Mouse (Mus musculus) myocyte (in vitro differentiated cells): ENCODE measurements around the gene Tbc1d30. TPM values are rescaled to one million over a fixed set of nuclear protein-coding genes. Genes with fewer than 3 reads are reported as not detected.

Source experiments
- H3K27me3 ChIP-seq: one replicate; pipeline ENCODE4 v1.6.1; 2011; ENCODE audit not compliant: control insufficient read depth, insufficient read depth, insufficient read length
- H3K36me3 ChIP-seq: one replicate; pipeline ENCODE4 v1.6.1; 2011; ENCODE audit not compliant: control insufficient read depth, insufficient read depth
- H3K4me2 ChIP-seq: one replicate; pipeline ENCODE4 v1.6.1; 2011; ENCODE audit warnings: low read depth, control low read depth
- H3K4me3 ChIP-seq: one replicate; pipeline ENCODE4 v1.5.1; 2011; ENCODE audit warnings: mild to moderate bottlenecking, control low read depth, moderate library complexity
- H3K79me2 ChIP-seq: one replicate; pipeline ENCODE4 v1.6.1; 2011; ENCODE audit not compliant: control insufficient read depth, insufficient read depth
- H3ac ChIP-seq: one replicate; pipeline ENCODE4 v1.6.1; 2011; ENCODE audit not compliant: control insufficient read depth, insufficient read length
- CEBPB ChIP-seq: IDR thresholded peaks from 2 replicates; pipeline ENCODE4 v1.6.1; 2011; ENCODE audit warnings: mild to moderate bottlenecking, moderate library complexity; ENCODE audit not compliant: poor library complexity, insufficient read depth, severe bottlenecking
- E2F4 ChIP-seq: IDR thresholded peaks from one replicate; pipeline ENCODE4 v1.6.1; 2011; ENCODE audit warnings: mild to moderate bottlenecking, control low read depth, moderate library complexity; ENCODE audit not compliant: insufficient read depth
- MAX ChIP-seq: IDR thresholded peaks from one replicate; pipeline ENCODE4 v1.6.1; 2011; ENCODE audit warnings: low read depth, mild to moderate bottlenecking, control low read depth
- MYOD1 ChIP-seq, 3 experiments: IDR thresholded peaks; one replicate each; pipeline ENCODE4 v1.6.1; 2011; ENCODE audit warnings: control low read depth in 2 of 3, low read depth in 2 of 3, mild to moderate bottlenecking in 2 of 3, moderate library complexity in 1 of 3; ENCODE audit not compliant: insufficient read length in 2 of 3, control insufficient read depth in 1 of 3
- MYOG ChIP-seq, 3 experiments: IDR thresholded peaks; one replicate each; pipeline ENCODE4 v1.6.1; 2011; ENCODE audit warnings: control low read depth in 2 of 3, low read depth in 2 of 3, mild to moderate bottlenecking in 2 of 3; ENCODE audit not compliant: insufficient read length in 2 of 3, control insufficient read depth in 1 of 3, insufficient read depth in 1 of 3
- POLR2A ChIP-seq: IDR thresholded peaks from one replicate; pipeline ENCODE4 v1.6.1; 2011; ENCODE audit warnings: low read depth, mild to moderate bottlenecking, control low read depth, moderate library complexity; ENCODE audit not compliant: insufficient read length
- POLR2AphosphoS2 ChIP-seq: IDR thresholded peaks from one replicate; pipeline ENCODE4 v1.6.1; 2011; ENCODE audit warnings: low read depth, control low read depth; ENCODE audit not compliant: insufficient read length
- REST ChIP-seq: IDR thresholded peaks from one replicate; pipeline ENCODE4 v1.6.1; 2011; ENCODE audit warnings: mild to moderate bottlenecking, control low read depth, moderate library complexity; ENCODE audit not compliant: insufficient read depth, insufficient read length
- SRF ChIP-seq: IDR thresholded peaks from one replicate; pipeline ENCODE4 v1.6.1; 2011; ENCODE audit warnings: low read depth; ENCODE audit not compliant: control insufficient read depth, insufficient read length
- TCF12 ChIP-seq: IDR thresholded peaks from one replicate; pipeline ENCODE4 v1.6.1; 2011; ENCODE audit warnings: mild to moderate bottlenecking, control low read depth; ENCODE audit not compliant: poor library complexity, insufficient read depth, severe bottlenecking
- TCF3 ChIP-seq: IDR thresholded peaks from one replicate; pipeline ENCODE4 v1.6.1; 2011; ENCODE audit warnings: low read depth, control low read depth; ENCODE audit not compliant: insufficient read length
- USF1 ChIP-seq: IDR thresholded peaks from one replicate; pipeline ENCODE4 v1.6.1; 2011; ENCODE audit warnings: low read depth, mild to moderate bottlenecking, control low read depth, moderate library complexity
- polyA plus RNA-seq: library from polyadenylated mRNA; unstranded; fragments of >200 nt; fragmentation: generic; extraction: Trizol; gene quantifications from one replicate; pipeline ENCODE4 v1.2.1, GENCODE M21; 2012; ENCODE audit warnings: missing spikeins

Gene Tbc1d30
- polyA plus RNA-seq, 1 experiment, result not detected

GRCm38 (mm10) chr10:121268771-121269170 is 82.3 kb downstream of the Tbc1d30 start:
- Histone ChIP-seq H3K4me3 (no peak overlapping the region), H3ac (no peak overlapping the region), H3K79me2 (no peaks in the 10 kb centered on the region), H3K27me3 (peaks cover 5% of the 10 kb centered on the region), H3K36me3 (no peaks in the 10 kb centered on the region), H3K4me2 (no peak overlapping the region)
- TF ChIP-seq MAX, result no peak
- no peak for TF ChIP-seq E2F4
- no peak for TF ChIP-seq TCF12
- no peak for TF ChIP-seq POLR2AphosphoS2
- TF ChIP-seq MYOG (IDR thresholded peaks at IDR 0.05; ENCODE audit: control insufficient read depth in 1 of 3, insufficient read depth in 1 of 3, insufficient read length in 2 of 3, low read depth in 2 of 3), result no peak
- TF ChIP-seq POLR2A, result no peak
- TF ChIP-seq USF1, result no peak
- TF ChIP-seq SRF, result no peak
- no peak for TF ChIP-seq MYOD1 (IDR thresholded peaks at IDR 0.05; ENCODE audit: control insufficient read depth in 1 of 3, insufficient read length in 2 of 3, low read depth in 2 of 3)
- TF ChIP-seq TCF3, result no peak
- no peak for TF ChIP-seq REST
- TF ChIP-seq CEBPB, result no peak

GRCm38 (mm10) chr10:121264204-121264575 is 86.9 kb downstream of the Tbc1d30 start:
- peaks cover 5% of the 10 kb centered on the region for H3K27me3 ChIP-seq
- no peak overlapping the region for H3ac ChIP-seq
- TF ChIP-seq SRF, result no peak
- no peak for TF ChIP-seq E2F4
- no peak for TF ChIP-seq MYOG (IDR thresholded peaks at IDR 0.05; ENCODE audit: control insufficient read depth in 1 of 3, insufficient read depth in 1 of 3, insufficient read length in 2 of 3, low read depth in 2 of 3)
- TF ChIP-seq MYOD1 (IDR thresholded peaks at IDR 0.05; ENCODE audit: control insufficient read depth in 1 of 3, insufficient read length in 2 of 3, low read depth in 2 of 3), result no peak
- TF ChIP-seq POLR2AphosphoS2, result no peak
- TF ChIP-seq MAX, result no peak
- TF ChIP-seq REST, result no peak
- TF ChIP-seq USF1, result no peak
- TF ChIP-seq TCF3, result no peak
- TF ChIP-seq TCF12, result no peak
- TF ChIP-seq POLR2A, result no peak
- no peak for TF ChIP-seq CEBPB
- H3K4me2 ChIP-seq, result no peak overlapping the region
- no peaks in the 10 kb centered on the region for H3K79me2 ChIP-seq
- no peaks in the 10 kb centered on the region for H3K36me3 ChIP-seq
- H3K4me3 ChIP-seq, result no peak overlapping the region

- Histone ChIP-seq H3K4me2 (no peak overlapping the region), H3K27me3 (peaks cover 3% of the 10 kb centered on the region), H3K36me3 (no peaks in the 10 kb centered on the region), H3ac (no peak overlapping the region), H3K79me2 (no peaks in the 10 kb centered on the region), H3K4me3 (no peak overlapping the region)
- TF ChIP-seq POLR2A (no peak), CEBPB (no peak), POLR2AphosphoS2 (no peak), USF1 (no peak), SRF (no peak), E2F4 (no peak), TCF12 (no peak), MYOD1 (IDR thresholded peaks at IDR 0.05; ENCODE audit: control insufficient read depth in 1 of 3, insufficient read length in 2 of 3, low read depth in 2 of 3) (no peak), MYOG (IDR thresholded peaks at IDR 0.05; ENCODE audit: control insufficient read depth in 1 of 3, insufficient read depth in 1 of 3, insufficient read length in 2 of 3, low read depth in 2 of 3) (no peak), REST (no peak), MAX (no peak), TCF3 (no peak)
Observed at GRCm38 (mm10) chr10:121263520-121264203, 87.4 kb downstream of the Tbc1d30 start.

- H3K4me2 ChIP-seq, result no peak overlapping the region
- no peak overlapping the region for H3ac ChIP-seq
- H3K79me2 ChIP-seq, result no peaks in the 10 kb centered on the region
- TF ChIP-seq TCF12, result no peak
- TF ChIP-seq MYOG (IDR thresholded peaks at IDR 0.05; ENCODE audit: control insufficient read depth in 1 of 3, insufficient read depth in 1 of 3, insufficient read length in 2 of 3, low read depth in 2 of 3), result no peak
- TF ChIP-seq POLR2AphosphoS2, result no peak
- no peak for TF ChIP-seq USF1
- no peak for TF ChIP-seq POLR2A
- TF ChIP-seq E2F4, result no peak
- TF ChIP-seq SRF, result no peak
- no peak for TF ChIP-seq TCF3
- TF ChIP-seq REST, result no peak
- no peak for TF ChIP-seq MYOD1 (IDR thresholded peaks at IDR 0.05; ENCODE audit: control insufficient read depth in 1 of 3, insufficient read length in 2 of 3, low read depth in 2 of 3)
- no peak for TF ChIP-seq CEBPB
- no peak for TF ChIP-seq MAX
- H3K4me3 ChIP-seq, result no peak overlapping the region
- no peaks in the 10 kb centered on the region for H3K27me3 ChIP-seq
- H3K36me3 ChIP-seq, result no peaks in the 10 kb centered on the region
Observed at GRCm38 (mm10) chr10:121262206-121262605, 88.9 kb downstream of the Tbc1d30 start.
